Mouse (Mus musculus) gastrocnemius, postnatal 36 days (tissue): Measurements from ENCODE around the gene Golga7b. TPM values are rescaled to one million over a fixed set of nuclear protein-coding genes. Genes with fewer than 3 reads are reported as not detected.

Source experiments
- DNase-seq, 2 experiments: peaks; one replicate each; pipeline ENCODE4 v3.0.0; 2022
- intact Hi-C: fragments of 180-260 bp; cut with DNase I; formaldehyde crosslinking; loops from one replicate; pipeline ENCODE4 v1.15.1; 2025
- microRNA-seq, 2 experiments: library from miRNA; unstranded; fragments of <30 nt; microRNA quantifications; one replicate each; pipeline ENCODE4 v1.2.0; 2021
- total RNA-seq, 2 experiments: library from RNA; stranded (reverse); gene quantifications; 2 replicates each; pipeline ENCODE4 v1.2.3; 2021

Gene Golga7b
- total RNA-seq, 2 experiments from 2014 or later = 2.0 to 3.2 TPM

DNA sequence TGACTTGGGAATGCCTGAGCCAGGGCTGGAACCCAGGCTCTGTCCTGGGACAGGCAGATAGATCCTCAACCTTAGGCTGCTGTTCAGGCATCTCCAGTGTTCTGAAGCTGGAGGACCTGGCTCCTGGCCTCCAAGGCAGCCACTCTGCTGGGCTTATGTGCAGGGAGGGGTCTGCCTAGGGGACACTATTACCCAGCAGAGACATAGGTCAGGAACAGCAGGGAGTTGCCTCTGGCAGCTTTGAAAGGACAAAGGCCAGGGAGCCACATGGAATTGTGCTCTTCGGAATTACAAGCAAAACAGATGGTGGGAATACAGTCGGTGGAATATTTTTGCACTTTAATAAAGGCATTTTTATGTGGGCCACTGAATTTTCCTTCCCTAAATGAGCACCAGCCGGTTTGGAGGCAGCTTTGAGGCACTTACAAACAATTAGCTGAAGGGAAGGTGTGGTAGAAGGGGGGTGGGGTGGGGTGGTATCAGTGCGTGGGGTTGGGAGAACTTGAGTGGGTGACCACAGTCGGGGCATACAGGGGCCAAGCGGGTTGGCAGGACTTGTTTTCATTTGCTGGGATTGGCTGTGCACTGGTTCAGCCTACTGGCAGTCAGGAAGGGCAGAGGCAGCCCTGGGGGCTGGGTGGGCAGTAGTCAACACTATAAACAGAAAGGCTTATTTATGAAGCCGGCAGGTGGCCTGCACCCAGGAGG lies 43.7 kb downstream of the Golga7b start:
- intact Hi-C loops = no loop called here
- no peak for DNase-seq

DNA sequence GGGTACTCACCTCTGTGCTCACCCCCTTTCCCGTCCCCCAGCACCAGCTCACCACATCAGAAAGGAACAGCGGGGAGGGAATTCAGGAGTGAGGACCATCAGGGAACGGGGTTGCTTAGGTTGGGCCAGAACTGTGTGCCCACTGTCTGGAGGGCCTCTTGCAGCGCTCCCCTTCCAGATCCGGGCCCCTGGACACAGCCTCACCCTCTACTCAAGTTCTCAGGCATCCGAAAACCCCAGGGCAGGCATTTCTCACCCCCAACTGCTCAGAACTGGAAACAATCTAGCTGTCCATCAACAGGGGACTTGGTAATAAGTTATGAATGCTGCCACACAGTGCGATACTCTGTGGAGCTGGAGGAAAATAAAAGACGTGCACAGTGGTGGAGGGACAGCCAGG lies 44.7 kb downstream of the Golga7b start:
- intact Hi-C loops = no loop called here
- no peak for DNase-seq

DNA sequence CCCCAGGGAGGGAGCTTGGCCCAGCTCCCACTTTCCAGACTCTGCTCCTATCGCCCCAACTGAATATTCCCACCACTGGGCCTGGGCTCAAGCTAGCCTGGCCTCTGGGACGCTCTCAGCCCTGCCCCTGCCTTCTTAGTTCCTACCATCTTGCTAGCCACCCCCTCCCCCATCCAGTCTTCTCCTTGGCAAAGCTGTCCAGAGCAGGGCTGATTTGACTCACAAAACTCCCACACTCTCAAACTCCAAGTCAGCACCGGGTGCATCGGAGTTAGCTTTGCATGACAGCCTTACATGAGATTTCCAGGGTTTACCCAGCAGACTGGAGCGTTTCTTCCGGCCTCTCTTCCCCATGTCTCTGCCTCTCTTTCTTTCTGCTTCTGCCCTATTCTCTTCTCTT lies 45.8 kb downstream of the Golga7b start:
- intact Hi-C loops = no loop called here
- DNase-seq = no peak

DNA sequence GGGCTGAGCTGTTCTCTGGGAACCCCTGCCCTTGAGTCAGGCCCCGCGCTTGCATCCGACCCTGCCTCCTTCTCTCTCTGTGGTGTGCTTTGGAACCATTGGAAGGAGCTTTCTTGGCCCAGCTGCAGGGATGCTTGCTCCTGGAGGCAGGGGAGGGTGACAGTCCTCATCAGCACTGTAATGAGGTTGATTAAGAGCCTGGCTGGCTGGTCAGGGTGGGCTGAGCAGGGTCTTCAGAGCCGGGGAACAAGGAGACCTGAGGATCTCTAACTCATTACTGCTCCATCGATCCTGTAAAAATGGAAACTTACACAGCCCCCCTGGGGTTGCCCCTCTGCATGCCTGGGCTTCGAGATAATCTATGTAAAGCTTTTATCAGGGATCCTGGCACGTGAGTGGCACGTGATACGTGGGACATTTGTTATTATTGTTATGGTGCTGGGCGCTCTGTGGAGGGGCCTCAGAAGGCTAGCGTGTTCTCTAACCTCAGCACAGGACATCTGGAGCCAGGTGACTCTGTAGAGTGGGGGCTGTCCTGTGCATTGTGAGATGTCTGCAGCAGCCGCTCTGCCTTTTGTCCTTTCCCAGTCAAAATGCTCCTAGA lies 55.9 kb downstream of the Golga7b start:
- intact Hi-C loops = no loop called here

DNA sequence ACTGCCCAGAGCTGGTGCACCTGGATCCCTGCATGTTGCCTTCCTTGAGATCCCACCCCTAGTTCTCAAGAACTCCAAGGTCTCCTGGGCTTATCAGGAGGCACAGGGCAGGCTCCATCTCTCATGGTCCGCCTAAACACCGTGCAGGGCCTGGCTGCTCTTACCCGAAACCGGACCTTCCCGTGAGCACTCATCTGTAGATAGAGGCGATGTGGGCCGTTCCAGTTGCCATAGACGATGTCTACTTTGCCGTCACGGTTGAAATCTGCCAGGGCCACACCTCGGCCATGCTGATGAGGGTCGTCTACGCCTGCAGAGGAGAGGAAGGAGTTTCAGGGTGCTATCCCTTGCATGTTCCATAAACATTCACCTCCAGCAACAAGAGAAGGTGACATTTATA lies 57.1 kb downstream of the Golga7b start:
- DNase-seq = no peak
- intact Hi-C loops = no loop called here

More for the DNA sequence above, 55.9 kb downstream of the Golga7b start:
- DNase-seq = no peak

DNA sequence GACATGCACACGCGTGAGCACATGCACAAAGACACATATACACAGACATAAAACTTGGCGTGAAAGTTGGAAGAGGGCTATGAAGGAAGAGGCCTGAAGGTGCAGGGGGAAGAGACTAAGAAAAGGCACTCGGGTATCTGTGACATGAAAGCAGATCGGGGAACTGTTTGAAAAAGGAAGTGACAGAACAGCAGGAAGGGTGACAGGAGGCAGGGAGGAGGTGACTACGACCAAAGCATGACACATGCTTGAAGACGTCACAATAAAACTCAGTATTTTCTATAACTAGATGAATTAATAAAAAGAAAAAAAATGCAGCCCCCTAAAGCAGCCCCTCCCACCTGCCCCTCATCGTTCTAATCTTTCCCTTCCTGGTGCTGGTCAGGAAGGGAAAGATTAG lies 58.4 kb downstream of the Golga7b start:
- intact Hi-C loops = no loop called here
- DNase-seq = no peak

DNA sequence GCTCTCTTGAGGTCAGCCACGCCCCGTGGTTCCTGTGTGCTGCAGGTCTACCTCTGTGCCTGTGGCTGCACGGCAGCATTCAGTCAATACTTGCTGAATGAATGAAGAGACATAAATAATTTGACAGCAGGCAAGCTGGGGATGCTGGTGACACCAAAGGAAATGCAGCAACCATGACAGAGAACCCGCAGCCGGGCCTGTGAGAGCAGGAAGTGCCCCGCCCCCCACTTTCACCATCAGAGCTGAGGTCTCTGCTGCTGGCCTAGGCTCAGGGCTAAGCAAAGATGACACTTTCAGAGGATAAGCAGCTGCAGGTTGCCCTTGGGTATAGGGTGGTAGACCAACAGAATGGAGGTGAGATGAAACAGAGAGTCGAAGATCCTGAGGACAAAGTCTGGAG lies 58.8 kb downstream of the Golga7b start:
- DNase-seq = no peak
- intact Hi-C loops = no loop called here

DNA sequence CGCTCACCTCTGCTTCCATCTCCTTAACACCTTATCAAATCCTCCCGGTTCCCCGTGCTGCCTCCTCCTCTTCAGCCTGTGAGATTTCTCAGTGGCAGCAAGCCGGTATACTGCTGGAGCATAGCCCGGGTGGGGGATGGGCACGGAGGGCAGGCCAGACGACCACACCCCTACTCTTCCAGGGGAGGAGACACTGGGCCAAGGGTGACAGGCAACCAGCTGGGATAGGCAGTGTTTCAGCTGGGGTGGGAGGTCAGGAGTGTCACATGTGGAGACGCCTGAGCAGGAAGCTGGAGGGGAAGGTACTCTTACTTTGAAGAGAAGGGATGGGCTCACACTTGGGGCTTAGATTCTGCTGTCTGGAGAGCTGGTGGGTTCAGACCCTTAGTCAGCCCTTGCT lies 59.6 kb downstream of the Golga7b start:
- intact Hi-C loops = no loop called here
- DNase-seq = no peak

DNA sequence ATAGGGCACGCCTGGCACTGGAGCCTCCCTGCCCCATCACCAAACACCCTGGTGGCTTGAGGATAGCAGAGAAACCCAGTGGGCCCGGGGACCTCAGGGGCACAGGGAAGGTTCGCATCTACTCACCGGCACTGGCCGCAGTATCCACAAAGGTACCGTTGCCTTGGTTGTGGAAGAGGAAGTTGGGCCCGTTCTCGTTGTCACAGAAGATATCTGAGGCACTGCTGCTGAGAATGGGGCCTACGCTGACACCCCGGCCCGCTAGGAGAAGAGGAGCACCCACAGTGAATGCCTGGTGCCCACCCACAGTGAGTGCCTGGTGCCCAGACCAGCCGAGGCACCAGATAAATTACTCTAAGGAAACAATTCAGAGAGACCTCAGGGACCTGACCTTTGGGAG lies 61.6 kb downstream of the Golga7b start:
- intact Hi-C loops = no loop called here
- no peak for DNase-seq

DNA sequence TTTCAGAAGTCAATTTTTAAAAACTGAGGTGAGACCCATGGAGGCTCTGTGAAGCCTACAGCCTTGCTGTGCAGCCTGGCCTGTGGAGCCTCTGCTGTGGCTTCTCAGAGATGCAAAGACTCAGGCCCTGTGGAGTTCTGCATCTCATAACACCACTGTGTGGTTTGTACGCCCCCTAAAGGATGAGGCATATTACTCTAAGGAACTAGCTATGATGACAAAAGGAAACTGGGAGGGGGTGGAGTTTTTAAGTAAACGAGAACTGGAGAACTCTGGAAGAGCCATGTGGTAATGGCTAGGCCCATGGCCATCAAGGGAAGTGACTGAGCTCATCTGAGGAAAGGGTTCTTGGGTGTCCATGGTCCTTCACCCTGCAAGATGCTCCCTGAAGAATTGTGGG lies 64.0 kb downstream of the Golga7b start:
- intact Hi-C loops = loop anchor here (10.0 kb wide), 1 partner anchor 343 kb away; no protein-coding TSS in a partner anchor
- DNase-seq = no peak

DNA sequence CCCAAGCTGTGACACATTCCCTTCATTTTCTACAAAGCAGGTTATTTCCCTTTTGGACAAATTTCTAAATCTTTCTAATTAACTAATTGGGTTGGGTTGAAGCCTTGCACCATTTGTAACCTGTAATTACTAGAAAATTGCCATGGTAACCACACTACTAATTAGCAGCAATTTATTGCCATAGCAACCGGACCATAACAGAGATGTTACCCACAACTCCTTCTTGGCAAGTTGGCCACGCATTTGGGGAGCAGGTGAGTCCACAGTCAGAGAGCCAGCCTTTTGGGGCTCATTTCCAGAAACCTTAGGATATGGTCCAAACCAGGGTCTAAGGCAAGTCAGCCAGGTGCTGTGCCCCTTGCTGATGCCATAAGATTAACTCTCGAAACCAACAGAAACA lies 64.8 kb downstream of the Golga7b start:
- DNase-seq = no peak
- intact Hi-C loops = loop anchor here (10.0 kb wide), 1 partner anchor 343 kb away; no protein-coding TSS in a partner anchor

DNA sequence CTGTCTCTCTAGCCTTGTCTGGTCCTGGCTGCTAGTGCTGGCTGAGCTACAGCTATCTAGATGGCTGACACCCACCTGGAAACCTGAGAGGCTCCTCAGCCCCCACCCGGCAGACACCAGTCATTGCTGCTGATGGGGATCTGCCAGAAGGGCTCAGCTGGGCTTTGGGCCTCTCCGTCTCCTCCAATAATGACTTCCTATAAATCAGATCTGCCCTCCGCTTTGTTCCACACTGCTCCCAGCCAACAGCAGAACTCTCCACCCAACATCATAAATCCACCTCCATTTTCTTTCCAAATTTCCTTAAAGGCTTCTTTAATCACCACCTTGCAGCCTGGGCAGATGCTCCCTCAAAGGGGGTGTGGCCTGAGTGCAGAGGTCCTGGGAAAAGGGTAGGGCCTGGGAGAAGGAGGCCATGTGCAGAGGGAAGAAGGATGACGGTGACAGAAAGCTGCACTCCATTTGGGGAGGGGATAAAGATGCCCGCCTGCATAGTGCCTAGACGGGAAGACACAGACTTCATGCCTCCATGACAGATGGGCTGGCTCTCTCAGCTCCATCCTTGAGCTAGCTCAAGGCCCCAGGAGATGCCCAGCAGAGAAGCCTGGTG lies 67.8 kb downstream of the Golga7b start:
- no peak for DNase-seq
- intact Hi-C loops = loop anchor here (10.0 kb wide), 1 partner anchor 340 kb away; no protein-coding TSS in a partner anchor

DNA sequence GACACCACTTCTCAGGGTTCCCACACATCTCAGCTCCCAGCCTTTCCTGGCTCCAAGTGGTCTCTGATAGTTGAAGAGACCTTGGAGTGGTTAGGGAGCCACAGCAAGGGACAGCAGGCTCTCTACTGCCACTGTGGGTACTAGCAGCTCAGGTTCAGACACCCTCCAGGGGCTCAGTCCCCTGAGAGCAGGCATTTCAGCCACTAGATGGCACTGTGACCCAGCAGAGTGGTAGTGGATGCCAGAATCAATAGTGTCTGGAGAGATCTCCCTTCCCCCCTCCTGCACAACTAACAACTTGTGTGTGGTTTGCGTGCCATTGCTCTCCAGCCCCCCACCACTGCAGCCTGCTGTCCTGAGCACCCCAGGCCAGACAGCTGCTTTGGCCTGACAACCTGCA lies 68.5 kb downstream of the Golga7b start:
- DNase-seq = peak; percentile 31 to 50
- intact Hi-C loops = loop anchor here (2.0 to 10.0 kb wide), 2 partner anchors 113 to 339 kb away; no protein-coding TSS in a partner anchor

DNA sequence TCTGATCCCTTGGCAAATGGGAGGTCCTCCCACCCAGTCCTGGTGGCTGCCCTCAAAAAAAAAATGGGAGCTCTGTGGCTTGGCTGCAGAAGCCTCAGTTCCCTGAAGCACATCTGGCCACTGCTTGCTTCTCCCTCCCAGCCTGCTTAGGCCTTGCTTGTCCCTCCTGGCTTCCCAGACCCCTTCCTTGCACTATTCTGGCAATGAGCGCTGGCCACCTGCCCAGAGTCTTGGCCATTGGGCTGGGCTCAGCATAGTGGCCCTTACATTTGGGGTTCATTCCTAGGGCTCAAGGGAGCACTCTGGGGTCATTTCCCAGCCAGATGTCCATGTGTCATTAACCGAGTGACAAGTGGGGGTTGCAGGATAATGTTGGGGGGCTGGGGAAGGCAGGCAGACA lies 69.2 kb downstream of the Golga7b start:
- intact Hi-C loops = loop anchor here (2.0 to 10.0 kb wide), 2 partner anchors 112 to 338 kb away; no protein-coding TSS in a partner anchor

DNA sequence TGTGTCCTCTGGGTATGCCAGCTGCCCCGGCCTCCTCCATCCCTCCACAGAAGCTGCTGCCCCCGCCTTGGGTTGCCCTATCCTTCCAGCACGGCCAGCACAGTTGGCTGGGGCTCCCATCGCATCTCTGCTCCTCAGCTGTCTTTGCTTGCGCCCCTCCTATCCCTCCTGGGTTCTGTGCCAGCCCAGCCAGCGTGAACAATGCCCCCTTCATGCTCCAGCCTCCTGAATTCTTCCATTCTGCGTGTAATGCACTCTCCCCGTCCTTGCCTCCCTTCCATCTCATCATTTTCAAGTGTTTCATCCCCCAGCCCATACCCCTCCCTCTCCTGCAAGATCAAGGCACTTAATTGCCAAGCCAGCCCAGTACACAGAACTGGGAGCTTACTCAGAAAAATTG lies 69.6 kb downstream of the Golga7b start:
- no peak for DNase-seq
- intact Hi-C loops = loop anchor here (2.0 to 10.0 kb wide), 2 partner anchors 112 to 338 kb away; no protein-coding TSS in a partner anchor

More for the DNA sequence above, 69.2 kb downstream of the Golga7b start:
- peak; percentile 17 to 26 for DNase-seq

DNA sequence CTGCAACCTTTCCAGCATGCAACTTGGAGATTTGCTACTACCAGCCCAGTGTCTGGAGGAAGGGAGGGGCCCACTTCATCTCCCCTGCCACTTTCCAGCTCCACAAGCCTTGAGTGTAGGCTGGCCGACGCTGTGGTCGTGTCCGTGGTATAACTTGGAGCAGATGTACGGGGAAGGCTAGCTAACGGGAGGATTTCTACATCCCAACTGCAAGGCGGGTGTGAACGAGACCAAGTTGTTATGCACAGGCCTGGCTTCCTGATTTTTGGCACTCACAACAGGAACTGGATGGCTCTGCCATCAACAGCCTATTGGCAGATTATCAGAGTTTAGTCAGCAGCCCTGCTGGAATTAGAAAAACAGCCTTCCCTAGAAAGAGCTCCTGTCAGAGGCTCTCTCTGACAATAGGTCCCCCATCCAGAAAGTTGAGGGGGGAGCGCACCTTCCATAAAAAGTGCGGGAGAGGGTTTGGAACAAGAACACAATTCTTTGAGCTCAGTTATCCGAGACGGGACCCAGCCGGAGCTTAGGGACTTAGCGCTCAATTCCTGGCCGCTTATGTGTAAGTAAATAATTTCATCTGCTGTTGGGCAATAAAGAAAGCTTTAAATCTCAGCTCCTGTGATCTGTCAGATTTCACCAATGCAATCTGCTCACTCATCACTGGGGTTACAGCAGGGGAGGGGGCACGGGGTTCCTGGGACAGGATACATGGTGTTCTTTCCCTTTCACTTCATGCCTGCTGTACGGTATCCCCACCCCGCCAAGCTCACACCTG lies 70.5 kb downstream of the Golga7b start:
- no peak for DNase-seq
- intact Hi-C loops = loop anchor here (2.0 to 10.0 kb wide), 2 partner anchors 111 to 337 kb away; no protein-coding TSS in a partner anchor

Small RNAs within 50 kb of the gene (microRNA-seq; reads per million reads assigned to microRNA genes)
- 0 reads per million in 2 experiments for gene Gm26339
- gene Mir3085 = 0 reads per million in 2 experiments

Other genes starting within 250 kb of the Golga7b start
- gene Ankrd2, start 211.6 kb upstream of the Golga7b start, total RNA-seq = 100 to 1,000 TPM; 121 to 331 TPM
- 1 to 10 TPM; 2.9 to 3.7 TPM for gene Hoga1, start 202.0 kb upstream of the Golga7b start, total RNA-seq
- under 1 TPM; 0.30 to 0.38 TPM for gene 4933411K16Rik, start 195.3 kb upstream of the Golga7b start, total RNA-seq
- gene Morn4, start 161.2 kb upstream of the Golga7b start, total RNA-seq = 1 to 10 TPM; 2.1 to 2.6 TPM
- 10 to 100 TPM; 11.0 to 14.1 TPM for gene Pi4k2a, start 157.1 kb upstream of the Golga7b start, total RNA-seq
- gene Avpi1, start 118.5 kb upstream of the Golga7b start, total RNA-seq = 10 to 100 TPM in 1 of 2 experiments, 1 to 10 TPM in 1; 7.5 to 10.5 TPM
- gene Marveld1, start 100.2 kb upstream of the Golga7b start, total RNA-seq = 1 to 10 TPM; 5.3 to 6.9 TPM
- gene Zfyve27, start 83.6 kb upstream of the Golga7b start, total RNA-seq = 10 to 100 TPM; 11.4 to 12.6 TPM
- gene Sfrp5, start 45.3 kb upstream of the Golga7b start, total RNA-seq = 1 to 10 TPM; 1.9 to 6.3 TPM
- under 1 TPM in 1 of 2 experiments, not detected in 1; 0.54 TPM for gene Crtac1, start 184.2 kb downstream of the Golga7b start, total RNA-seq